Mouse (Mus musculus) small intestine, adult 2 months (tissue): ENCODE results near the gene Chdh.

Source experiments
- CTCF ChIP-seq: fragments of 200-500 bp; IDR thresholded peaks from 2 replicates; pipeline ENCODE4 v1.5.1; 2012; ENCODE audit warnings: low read depth, mild to moderate bottlenecking, control low read depth, inconsistent platforms, low read length, moderate library complexity, mixed read lengths; ENCODE audit not compliant: insufficient replicate concordance, insufficient read length; ENCODE audit errors: extremely low read depth
- POLR2A ChIP-seq: fragments of 200-500 bp; IDR thresholded peaks from 2 replicates; pipeline ENCODE4 v1.6.1; 2012; ENCODE audit warnings: low read depth, mild to moderate bottlenecking, control low read depth, inconsistent platforms, low read length, moderate library complexity

- TF ChIP-seq CTCF: no peak
- TF ChIP-seq POLR2A: no peak
These were observed 10.6 kb downstream of the Chdh start for GRCm38 (mm10) chr14:30019375-30019774.
